Mouse (Mus musculus): ENCODE results near the gene Tmem174.
A peak's percentile ranks its signal among the peaks of the same experiment; 100 is the strongest.

Gene Tmem174

GRCm38 (mm10) chr13:98633641-98634484 is 3.3 kb downstream of the Tmem174 start:
- DNase-seq (ENCODE audit: low spot score), result peak; percentile 1

- no peak for DNase-seq (ENCODE audit: low spot score)
Observed at GRCm38 (mm10) chr13:98632306-98632942, 4.8 kb downstream of the Tmem174 start.

GRCm38 (mm10) chr13:98631105-98631838 is 5.9 kb downstream of the Tmem174 start:
- DNase-seq (ENCODE audit: low spot score), result no peak

- DNase-seq (ENCODE audit: low spot score), result no peak
Observed at GRCm38 (mm10) chr13:98626736-98627135, 10.5 kb downstream of the Tmem174 start.

GRCm38 (mm10) chr13:98624506-98624905 is 12.7 kb downstream of the Tmem174 start:
- DNase-seq (ENCODE audit: low spot score), result no peak

GRCm38 (mm10) chr13:98622881-98623549 is 14.2 kb downstream of the Tmem174 start:
- DNase-seq (ENCODE audit: low spot score), result no peak

- DNase-seq (ENCODE audit: low spot score), result no peak
Observed at GRCm38 (mm10) chr13:98617429-98618067, 19.7 kb downstream of the Tmem174 start.

- DNase-seq (ENCODE audit: low spot score), result no peak
Observed at GRCm38 (mm10) chr13:98607885-98608477, 29.2 kb downstream of the Tmem174 start.

GRCm38 (mm10) chr13:98603799-98604198 is 33.4 kb downstream of the Tmem174 start:
- no peak for DNase-seq (ENCODE audit: low spot score)

GRCm38 (mm10) chr13:98596746-98597145 is 40.5 kb downstream of the Tmem174 start:
- DNase-seq (ENCODE audit: low spot score), result no peak

GRCm38 (mm10) chr13:98594726-98595141 is 42.5 kb downstream of the Tmem174 start:
- no peak for DNase-seq (ENCODE audit: low spot score)

GRCm38 (mm10) chr13:98593938-98594539 is 43.2 kb downstream of the Tmem174 start:
- no peak for DNase-seq (ENCODE audit: low spot score)

- DNase-seq (ENCODE audit: low spot score), result no peak
Observed at GRCm38 (mm10) chr13:98591406-98591805, 45.8 kb downstream of the Tmem174 start.

GRCm38 (mm10) chr13:98590693-98591389 is 46.4 kb downstream of the Tmem174 start:
- no peak for DNase-seq (ENCODE audit: low spot score)

GRCm38 (mm10) chr13:98589572-98589971 is 47.6 kb downstream of the Tmem174 start:
- no peak for DNase-seq (ENCODE audit: low spot score)

- peak; percentile 18 for DNase-seq (ENCODE audit: low spot score)
Observed at GRCm38 (mm10) chr13:98588951-98589501, 48.2 kb downstream of the Tmem174 start.

- no peak for DNase-seq (ENCODE audit: low spot score)
Observed at GRCm38 (mm10) chr13:98588480-98588879, 48.7 kb downstream of the Tmem174 start.

- DNase-seq (ENCODE audit: low spot score), result no peak
Observed at GRCm38 (mm10) chr13:98587639-98588038, 49.6 kb downstream of the Tmem174 start.

GRCm38 (mm10) chr13:98586817-98587575 is 50.2 kb downstream of the Tmem174 start:
- no peak for DNase-seq (ENCODE audit: low spot score)

Data from c-Kit-positive CD71-positive TER-119-positive erythroid progenitor cells, embryonic 14.5 days (primary cell).